Mouse (Mus musculus): ENCODE results near the gene Map6. TPM values are rescaled to one million over a fixed set of nuclear protein-coding genes. Genes with fewer than 3 reads are reported as not detected.

The Map6 gene
- polyA plus RNA-seq, 1 experiment = 35.1 TPM

DNA sequence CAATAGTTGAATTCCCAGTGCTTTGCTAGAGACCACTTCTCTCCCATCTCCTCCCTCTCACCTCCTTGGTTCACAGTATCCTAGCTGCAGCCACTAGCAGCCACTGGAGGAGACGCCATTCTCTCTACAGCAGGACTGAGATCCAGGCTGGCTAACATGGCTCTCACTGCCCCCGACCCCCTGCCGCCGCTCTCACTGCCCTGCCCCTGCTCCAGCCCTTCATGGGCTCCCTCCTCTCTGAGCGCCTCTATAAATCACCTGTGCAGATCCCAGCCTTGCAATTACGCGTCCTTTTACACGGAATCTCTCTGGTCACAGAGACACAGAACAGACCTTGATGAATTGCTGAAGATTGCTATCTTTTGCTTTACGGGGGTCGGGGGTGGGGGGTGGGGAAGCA is 57.6 kb downstream of the Map6 start:
- no peak overlapping the region for H3ac ChIP-seq (ENCODE audit: control insufficient read depth, insufficient read length)
- TF ChIP-seq SRF (IDR thresholded peaks at IDR 0.05; ENCODE audit: control insufficient read depth, insufficient read length, low read depth) (no peak), E2F4 (IDR thresholded peaks at IDR 0.05; ENCODE audit: insufficient read depth) (no peak), REST (IDR thresholded peaks at IDR 0.05; ENCODE audit: insufficient read depth, insufficient read length) (no peak), TCF12 (IDR thresholded peaks at IDR 0.05; ENCODE audit: insufficient read depth, poor library complexity, severe bottlenecking) (no peak), MAX (IDR thresholded peaks at IDR 0.05; ENCODE audit: low read depth) (no peak), MYOG (IDR thresholded peaks at IDR 0.05; ENCODE audit: control insufficient read depth in 1 of 3, insufficient read depth in 1 of 3, insufficient read length in 2 of 3, low read depth in 2 of 3) (no peak), MYOD1 (IDR thresholded peaks at IDR 0.05; ENCODE audit: control insufficient read depth in 1 of 3, insufficient read length in 2 of 3, low read depth in 2 of 3) (no peak), CEBPB (IDR thresholded peaks at IDR 0.05; ENCODE audit: insufficient read depth, poor library complexity, severe bottlenecking) (no peak), POLR2AphosphoS2 (IDR thresholded peaks at IDR 0.05; ENCODE audit: insufficient read length, low read depth) (no peak), POLR2A (IDR thresholded peaks at IDR 0.05; ENCODE audit: insufficient read length, low read depth) (no peak), TCF3 (IDR thresholded peaks at IDR 0.05; ENCODE audit: insufficient read length, low read depth) (no peak), USF1 (IDR thresholded peaks at IDR 0.05; ENCODE audit: low read depth) (no peak)
- no peak overlapping the region for H3K4me3 ChIP-seq
- H3K79me2 ChIP-seq (ENCODE audit: control insufficient read depth, insufficient read depth) = no peaks in the 10 kb centered on the region
- H3K36me3 ChIP-seq (ENCODE audit: control insufficient read depth, insufficient read depth) = no peaks in the 10 kb centered on the region
- no peak overlapping the region for H3K4me2 ChIP-seq (ENCODE audit: low read depth)
- H3K27me3 ChIP-seq (ENCODE audit: control insufficient read depth, insufficient read depth, insufficient read length) = no peaks in the 10 kb centered on the region

GRCm38 (mm10) chr7:99326128-99326527 is 58.9 kb downstream of the Map6 start:
- TF ChIP-seq MYOG (IDR thresholded peaks at IDR 0.05; ENCODE audit: control insufficient read depth in 1 of 3, insufficient read depth in 1 of 3, insufficient read length in 2 of 3, low read depth in 2 of 3) (no peak), REST (IDR thresholded peaks at IDR 0.05; ENCODE audit: insufficient read depth, insufficient read length) (no peak), TCF3 (IDR thresholded peaks at IDR 0.05; ENCODE audit: insufficient read length, low read depth) (no peak), SRF (IDR thresholded peaks at IDR 0.05; ENCODE audit: control insufficient read depth, insufficient read length, low read depth) (no peak), USF1 (IDR thresholded peaks at IDR 0.05; ENCODE audit: low read depth) (no peak), POLR2AphosphoS2 (IDR thresholded peaks at IDR 0.05; ENCODE audit: insufficient read length, low read depth) (no peak), MYOD1 (IDR thresholded peaks at IDR 0.05; ENCODE audit: control insufficient read depth in 1 of 3, insufficient read length in 2 of 3, low read depth in 2 of 3) (no peak), CEBPB (IDR thresholded peaks at IDR 0.05; ENCODE audit: insufficient read depth, poor library complexity, severe bottlenecking) (no peak), TCF12 (IDR thresholded peaks at IDR 0.05; ENCODE audit: insufficient read depth, poor library complexity, severe bottlenecking) (no peak), POLR2A (IDR thresholded peaks at IDR 0.05; ENCODE audit: insufficient read length, low read depth) (no peak), E2F4 (IDR thresholded peaks at IDR 0.05; ENCODE audit: insufficient read depth) (no peak), MAX (IDR thresholded peaks at IDR 0.05; ENCODE audit: low read depth) (no peak)
- Histone ChIP-seq H3K79me2 (ENCODE audit: control insufficient read depth, insufficient read depth) (no peaks in the 10 kb centered on the region), H3K4me2 (ENCODE audit: low read depth) (no peak overlapping the region), H3ac (ENCODE audit: control insufficient read depth, insufficient read length) (no peak overlapping the region), H3K36me3 (ENCODE audit: control insufficient read depth, insufficient read depth) (no peaks in the 10 kb centered on the region), H3K27me3 (ENCODE audit: control insufficient read depth, insufficient read depth, insufficient read length) (no peaks in the 10 kb centered on the region), H3K4me3 (no peak overlapping the region)

DNA sequence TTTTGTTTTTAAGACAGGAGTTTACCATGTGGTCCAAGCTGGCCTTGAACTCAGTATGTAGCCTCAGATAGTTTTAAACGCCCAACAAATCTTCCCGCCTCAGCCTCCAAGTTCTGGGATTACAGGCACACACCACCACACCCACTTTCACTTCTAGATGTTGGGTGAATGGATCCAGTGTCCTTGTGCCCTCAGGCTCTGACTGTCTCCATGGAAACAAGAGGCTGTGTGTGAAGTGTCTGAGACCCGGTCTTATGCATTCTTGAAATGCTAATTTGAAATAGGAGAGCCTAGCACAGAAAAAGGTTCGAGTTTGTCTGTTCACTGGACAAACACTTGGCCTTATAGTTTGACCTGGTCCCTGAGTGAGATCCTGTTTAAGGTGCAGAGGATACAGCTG is 61.6 kb downstream of the Map6 start:
- no peak overlapping the region for H3ac ChIP-seq (ENCODE audit: control insufficient read depth, insufficient read length)
- no peaks in the 10 kb centered on the region for H3K79me2 ChIP-seq (ENCODE audit: control insufficient read depth, insufficient read depth)
- TF ChIP-seq TCF3 (IDR thresholded peaks at IDR 0.05; ENCODE audit: insufficient read length, low read depth) (no peak), REST (IDR thresholded peaks at IDR 0.05; ENCODE audit: insufficient read depth, insufficient read length) (no peak), MYOD1 (IDR thresholded peaks at IDR 0.05; ENCODE audit: control insufficient read depth in 1 of 3, insufficient read length in 2 of 3, low read depth in 2 of 3) (no peak), SRF (IDR thresholded peaks at IDR 0.05; ENCODE audit: control insufficient read depth, insufficient read length, low read depth) (no peak), MAX (IDR thresholded peaks at IDR 0.05; ENCODE audit: low read depth) (no peak), TCF12 (IDR thresholded peaks at IDR 0.05; ENCODE audit: insufficient read depth, poor library complexity, severe bottlenecking) (no peak), POLR2AphosphoS2 (IDR thresholded peaks at IDR 0.05; ENCODE audit: insufficient read length, low read depth) (no peak), E2F4 (IDR thresholded peaks at IDR 0.05; ENCODE audit: insufficient read depth) (no peak), CEBPB (IDR thresholded peaks at IDR 0.05; ENCODE audit: insufficient read depth, poor library complexity, severe bottlenecking) (no peak), POLR2A (IDR thresholded peaks at IDR 0.05; ENCODE audit: insufficient read length, low read depth) (no peak), MYOG (IDR thresholded peaks at IDR 0.05; ENCODE audit: control insufficient read depth in 1 of 3, insufficient read depth in 1 of 3, insufficient read length in 2 of 3, low read depth in 2 of 3) (no peak), USF1 (IDR thresholded peaks at IDR 0.05; ENCODE audit: low read depth) (no peak)
- H3K27me3 ChIP-seq (ENCODE audit: control insufficient read depth, insufficient read depth, insufficient read length) = no peaks in the 10 kb centered on the region
- no peak overlapping the region for H3K4me3 ChIP-seq
- no peaks in the 10 kb centered on the region for H3K36me3 ChIP-seq (ENCODE audit: control insufficient read depth, insufficient read depth)
- no peak overlapping the region for H3K4me2 ChIP-seq (ENCODE audit: low read depth)

GRCm38 (mm10) chr7:99330012-99330411 is 62.8 kb downstream of the Map6 start:
- no peaks in the 10 kb centered on the region for H3K79me2 ChIP-seq (ENCODE audit: control insufficient read depth, insufficient read depth)
- no peak overlapping the region for H3K4me2 ChIP-seq (ENCODE audit: low read depth)
- no peak for TF ChIP-seq SRF (IDR thresholded peaks at IDR 0.05; ENCODE audit: control insufficient read depth, insufficient read length, low read depth)
- TF ChIP-seq MYOD1 (IDR thresholded peaks at IDR 0.05; ENCODE audit: control insufficient read depth in 1 of 3, insufficient read length in 2 of 3, low read depth in 2 of 3) = no peak
- no peak for TF ChIP-seq TCF3 (IDR thresholded peaks at IDR 0.05; ENCODE audit: insufficient read length, low read depth)
- no peak for TF ChIP-seq MYOG (IDR thresholded peaks at IDR 0.05; ENCODE audit: control insufficient read depth in 1 of 3, insufficient read depth in 1 of 3, insufficient read length in 2 of 3, low read depth in 2 of 3)
- TF ChIP-seq E2F4 (IDR thresholded peaks at IDR 0.05; ENCODE audit: insufficient read depth) = no peak
- no peak for TF ChIP-seq POLR2AphosphoS2 (IDR thresholded peaks at IDR 0.05; ENCODE audit: insufficient read length, low read depth)
- no peak for TF ChIP-seq USF1 (IDR thresholded peaks at IDR 0.05; ENCODE audit: low read depth)
- TF ChIP-seq REST (IDR thresholded peaks at IDR 0.05; ENCODE audit: insufficient read depth, insufficient read length) = no peak
- TF ChIP-seq POLR2A (IDR thresholded peaks at IDR 0.05; ENCODE audit: insufficient read length, low read depth) = no peak
- no peak for TF ChIP-seq TCF12 (IDR thresholded peaks at IDR 0.05; ENCODE audit: insufficient read depth, poor library complexity, severe bottlenecking)
- no peak for TF ChIP-seq MAX (IDR thresholded peaks at IDR 0.05; ENCODE audit: low read depth)
- no peak for TF ChIP-seq CEBPB (IDR thresholded peaks at IDR 0.05; ENCODE audit: insufficient read depth, poor library complexity, severe bottlenecking)
- H3ac ChIP-seq (ENCODE audit: control insufficient read depth, insufficient read length) = no peak overlapping the region
- no peaks in the 10 kb centered on the region for H3K36me3 ChIP-seq (ENCODE audit: control insufficient read depth, insufficient read depth)
- H3K27me3 ChIP-seq (ENCODE audit: control insufficient read depth, insufficient read depth, insufficient read length) = no peaks in the 10 kb centered on the region
- no peak overlapping the region for H3K4me3 ChIP-seq

All from myocyte (in vitro differentiated cells).